Mouse (Mus musculus) ES-Bruce4 (cell line): ENCODE data around the gene Tia1. TPM values are rescaled to one million over a fixed set of nuclear protein-coding genes. Genes with fewer than 3 reads are reported as not detected.

Source experiments
- H3K27ac ChIP-seq: 2 replicates; pipeline ENCODE4 v1.5.1; 2012; ENCODE audit warnings: low read length, inconsistent platforms; ENCODE audit not compliant: insufficient read depth
- H3K27me3 ChIP-seq: 2 replicates; pipeline ENCODE4 v1.6.1; 2012; ENCODE audit warnings: mild to moderate bottlenecking, low read length, inconsistent platforms; ENCODE audit not compliant: control insufficient read depth, poor library complexity, insufficient read depth, severe bottlenecking
- H3K36me3 ChIP-seq: 2 replicates; pipeline ENCODE4 v1.6.1; 2012; ENCODE audit warnings: inconsistent platforms, mild to moderate bottlenecking, low read length, moderate library complexity; ENCODE audit not compliant: control insufficient read depth, poor library complexity, insufficient read depth, severe bottlenecking
- H3K4me1 ChIP-seq: one replicate; pipeline ENCODE4 v1.8.1; 2011; ENCODE audit warnings: low read length; ENCODE audit not compliant: control insufficient read depth, insufficient read depth
- H3K4me3 ChIP-seq: 2 replicates; pipeline ENCODE4 v1.5.1; 2011; ENCODE audit warnings: low read depth, mild to moderate bottlenecking, low read length
- H3K9ac ChIP-seq: 2 replicates; pipeline ENCODE4 v1.6.1; 2012; ENCODE audit warnings: low read depth, mild to moderate bottlenecking, inconsistent platforms; ENCODE audit not compliant: poor library complexity, severe bottlenecking
- H3K9me3 ChIP-seq: replicated peaks from 2 replicates; pipeline ENCODE4 v1.6.1; 2012; ENCODE audit warnings: mild to moderate bottlenecking, low read length, inconsistent platforms; ENCODE audit not compliant: control insufficient read depth, poor library complexity, insufficient read depth, severe bottlenecking
- CTCF ChIP-seq: IDR thresholded peaks from one replicate; pipeline ENCODE4 v1.8.1; 2011; ENCODE audit warnings: low read depth, low read length
- EP300 ChIP-seq: IDR thresholded peaks from 2 replicates; pipeline ENCODE4 v1.6.1; 2011; ENCODE audit warnings: low read depth, low read length; ENCODE audit not compliant: insufficient read depth
- POLR2A ChIP-seq: IDR thresholded peaks from one replicate; pipeline ENCODE4 v1.8.1; 2011; ENCODE audit warnings: low read length; ENCODE audit not compliant: insufficient read depth
- polyA plus RNA-seq: library from polyadenylated mRNA; stranded (reverse); fragments of >200 nt; gene quantifications from 2 replicates; pipeline ENCODE4 v1.2.4, GENCODE M21; 2011; ENCODE audit warnings: low read depth; ENCODE audit not compliant: missing spikeins, insufficient read depth, insufficient read length

The Tia1 gene
- polyA plus RNA-seq, 1 experiment: 79.7 TPM

GRCm38 (mm10) chr6:86471760-86472099 lies 67.7 kb downstream of the Tia1 start:
- no peaks in the 10 kb centered on the region for H3K27me3 ChIP-seq
- H3K9ac ChIP-seq: peak overlapping the region; percentile 59
- no peaks in the 10 kb centered on the region for H3K4me1 ChIP-seq
- no peaks in the 10 kb centered on the region for H3K9me3 ChIP-seq
- no peaks in the 10 kb centered on the region for H3K36me3 ChIP-seq
- TF ChIP-seq CTCF (no peak), EP300 (no peak), POLR2A (no peak)
- H3K4me3 ChIP-seq: peak overlapping the region; percentile 88
- H3K27ac ChIP-seq: peak overlapping the region; percentile 79

DNA sequence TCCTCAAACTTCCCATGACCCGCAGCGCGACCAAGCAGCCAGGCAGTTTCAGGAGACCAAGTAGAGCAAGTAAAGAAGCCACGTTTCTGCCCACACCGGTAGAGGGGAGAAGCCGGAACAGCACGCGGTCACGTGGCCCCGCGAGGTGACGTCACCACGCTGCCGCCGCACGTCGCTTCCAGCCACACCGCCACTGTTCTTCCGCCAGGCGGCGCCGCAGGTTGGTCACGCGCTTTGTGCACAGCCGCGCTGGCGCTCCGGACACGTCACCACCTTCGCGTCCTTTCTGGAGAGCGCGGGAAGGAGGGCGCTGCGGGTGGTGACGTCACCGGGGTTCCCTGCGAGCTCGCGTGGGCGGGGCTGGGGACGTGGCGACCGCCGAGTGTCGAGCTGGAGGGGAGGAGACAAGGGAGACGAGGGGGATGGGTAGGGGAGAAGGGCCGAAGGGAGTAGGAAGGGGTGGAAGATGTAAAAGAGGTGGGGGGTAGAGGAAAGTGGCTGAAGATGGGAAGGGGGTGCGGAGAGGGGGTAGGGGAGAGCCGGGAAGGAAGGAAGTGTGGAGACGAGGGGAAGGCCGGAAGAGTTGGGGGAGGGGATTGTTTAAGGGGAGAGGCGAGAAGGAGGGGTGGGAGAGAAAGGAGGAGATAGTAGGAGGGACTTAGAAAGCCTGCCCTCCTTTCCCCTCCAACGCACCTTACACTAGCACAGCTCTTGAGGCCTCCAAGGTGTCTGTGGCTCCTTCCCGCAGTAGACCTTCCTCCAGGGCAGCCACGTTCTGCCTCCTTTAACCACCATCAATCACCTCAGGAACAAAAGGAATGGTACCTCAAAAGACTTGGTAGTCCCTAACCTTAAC lies 68.3 kb downstream of the Tia1 start:
- TF ChIP-seq CTCF (peak; percentile 91), EP300 (peak; percentile 76), POLR2A (peak; percentile 100)
- no peaks in the 10 kb centered on the region for H3K4me1 ChIP-seq
- H3K36me3 ChIP-seq: no peaks in the 10 kb centered on the region
- no peaks in the 10 kb centered on the region for H3K27me3 ChIP-seq
- peak overlapping the region; percentile 88 for H3K4me3 ChIP-seq
- peak overlapping the region; percentile 79 for H3K27ac ChIP-seq
- H3K9me3 ChIP-seq: no peaks in the 10 kb centered on the region
- H3K9ac ChIP-seq: peak overlapping the region; percentile 91

DNA sequence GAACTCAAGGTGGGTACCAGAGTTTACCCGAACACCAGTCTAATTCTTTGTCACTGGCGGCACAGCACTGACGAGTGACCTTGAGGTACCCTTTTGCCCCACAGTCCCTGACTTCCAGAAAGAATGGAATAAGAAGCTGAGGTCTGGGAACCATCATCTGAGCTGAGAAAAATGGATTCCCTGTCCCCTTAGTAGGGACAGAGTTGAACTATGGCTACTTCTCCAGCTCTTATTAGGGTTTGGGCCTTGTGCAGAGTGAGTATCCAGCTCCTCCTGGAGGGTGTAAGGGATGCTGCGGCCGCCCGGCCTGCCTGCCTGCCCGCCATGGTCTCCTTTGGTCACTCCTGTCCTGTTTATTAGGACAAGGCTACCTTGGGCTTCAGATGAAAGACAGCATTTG lies 69.1 kb downstream of the Tia1 start:
- TF ChIP-seq EP300 (no peak), POLR2A (no peak), CTCF (no peak)
- no peaks in the 10 kb centered on the region for H3K36me3 ChIP-seq
- no peaks in the 10 kb centered on the region for H3K9me3 ChIP-seq
- H3K27me3 ChIP-seq: no peaks in the 10 kb centered on the region
- H3K4me3 ChIP-seq: peak overlapping the region; percentile 63
- peak overlapping the region; percentile 77 for H3K27ac ChIP-seq
- no peaks in the 10 kb centered on the region for H3K4me1 ChIP-seq
- peak overlapping the region; percentile 91 for H3K9ac ChIP-seq

DNA sequence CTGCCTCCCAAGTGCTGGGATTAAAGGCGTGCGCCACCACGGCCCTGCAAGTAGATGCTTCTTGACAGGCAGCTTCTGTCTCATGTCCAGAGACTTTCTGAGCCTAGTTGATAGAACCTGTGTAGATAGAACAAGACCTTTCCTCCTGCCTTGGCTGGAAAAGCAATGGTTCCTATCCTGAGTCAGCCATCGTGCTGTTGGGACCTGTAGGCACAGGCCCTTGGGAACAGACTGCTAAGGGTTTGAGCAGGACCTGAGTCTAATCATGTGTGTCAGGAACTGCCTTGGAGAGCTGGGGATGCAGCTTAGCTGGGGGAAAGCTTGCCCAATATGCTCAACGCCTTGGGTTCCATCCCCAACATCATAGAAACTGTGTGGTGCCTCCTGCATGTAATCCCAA lies 70.1 kb downstream of the Tia1 start:
- H3K4me1 ChIP-seq: no peaks in the 10 kb centered on the region
- no peaks in the 10 kb centered on the region for H3K27me3 ChIP-seq
- H3K9me3 ChIP-seq: no peaks in the 10 kb centered on the region
- peak overlapping the region; percentile 33; the same call in 1 of the 2 replicates for H3K27ac ChIP-seq
- H3K9ac ChIP-seq: peak overlapping the region; percentile 91; the same call in 1 of the 2 replicates
- no peaks in the 10 kb centered on the region for H3K36me3 ChIP-seq
- peak overlapping the region; percentile 22 for H3K4me3 ChIP-seq
- no peak for TF ChIP-seq POLR2A
- TF ChIP-seq EP300: no peak
- no peak for TF ChIP-seq CTCF

GRCm38 (mm10) chr6:86474646-86475181 lies 70.7 kb downstream of the Tia1 start:
- TF ChIP-seq POLR2A (no peak), CTCF (no peak), EP300 (no peak)
- no peak overlapping the region for H3K27ac ChIP-seq

GRCm38 (mm10) chr6:86475462-86476167 lies 71.6 kb downstream of the Tia1 start:
- TF ChIP-seq EP300 (no peak), CTCF (no peak), POLR2A (no peak)
- Histone ChIP-seq H3K4me1 (no peaks in the 10 kb centered on the region), H3K4me3 (no peak overlapping the region), H3K9me3 (no peaks in the 10 kb centered on the region), H3K27ac (no peak overlapping the region), H3K9ac (no peak overlapping the region), H3K27me3 (no peaks in the 10 kb centered on the region), H3K36me3 (no peaks in the 10 kb centered on the region)

More at GRCm38 (mm10) chr6:86474646-86475181, 70.7 kb downstream of the Tia1 start:
- no peak overlapping the region for H3K9ac ChIP-seq
- H3K9me3 ChIP-seq: no peaks in the 10 kb centered on the region
- H3K4me3 ChIP-seq: no peak overlapping the region
- no peaks in the 10 kb centered on the region for H3K27me3 ChIP-seq
- H3K4me1 ChIP-seq: no peaks in the 10 kb centered on the region
- H3K36me3 ChIP-seq: no peaks in the 10 kb centered on the region
